Mouse (Mus musculus) hindbrain, embryonic 14.5 days (tissue): ENCODE measurements around the gene Olfr446. TPM values are rescaled to one million over a fixed set of nuclear protein-coding genes. Genes with fewer than 3 reads are reported as not detected.

Experiments
- ATAC-seq: fragments of 200-750 bp; cut with Nextera tagmentation; 2 replicates; pipeline ENCODE4 v1.8.0; 2017; ENCODE audit warnings: moderate number of reproducible peaks, mild to moderate bottlenecking, moderate TSS enrichment, moderate library complexity; ENCODE audit not compliant: low FRiP score
- DNase-seq: peaks from one replicate; pipeline ENCODE4 v3.0.0-alpha.2; 2015; ENCODE audit warnings: low spot score
- H3K27ac ChIP-seq: fragments of 300-500 bp; sonication (generic); 2 replicates; pipeline ENCODE4 v1.5.1; 2014; ENCODE audit warnings: mild to moderate bottlenecking, moderate library complexity
- H3K27me3 ChIP-seq: fragments of 300-500 bp; sonication (generic); 2 replicates; pipeline ENCODE4 v1.6.1; 2014; ENCODE audit warnings: mild to moderate bottlenecking, low read length, mixed read lengths; ENCODE audit not compliant: control insufficient read depth, insufficient read depth
- H3K36me3 ChIP-seq: fragments of 300-500 bp; sonication (generic); replicated peaks from 2 replicates; pipeline ENCODE4 v1.6.1; 2014; ENCODE audit not compliant: control insufficient read depth, insufficient read depth
- H3K4me1 ChIP-seq: fragments of 300-500 bp; sonication (generic); replicated peaks from 2 replicates; pipeline ENCODE4 v1.6.1; 2014; ENCODE audit warnings: antibody characterized with exemption, low read length, mixed read lengths; ENCODE audit not compliant: control insufficient read depth, insufficient read depth
- H3K4me2 ChIP-seq: fragments of 300-500 bp; sonication (generic); replicated peaks from 2 replicates; pipeline ENCODE4 v1.6.1; 2014; ENCODE audit warnings: mild to moderate bottlenecking, moderate library complexity
- H3K4me3 ChIP-seq: fragments of 300-500 bp; sonication (generic); replicated peaks from 2 replicates; pipeline ENCODE4 v1.5.1; 2014; ENCODE audit warnings: mild to moderate bottlenecking, low read length
- H3K9ac ChIP-seq: fragments of 300-500 bp; sonication (generic); 2 replicates; pipeline ENCODE4 v1.6.1; 2014
- H3K9me3 ChIP-seq: fragments of 300-500 bp; sonication (generic); 2 replicates; pipeline ENCODE4 v1.6.1; 2016; ENCODE audit warnings: low read length; ENCODE audit not compliant: control insufficient read depth
- WGBS: fragments of 180-500 bp; shearing (Covaris S2); extraction: QIAGEN DNeasy Blood & Tissue Kit; methylation state at CpG from one replicate; pipeline ENCODE4 v1.1.7; 2014; 5-methylcytosine and 5-hydroxymethylcytosine counted together
- polyA plus RNA-seq: library from polyadenylated mRNA; unstranded; fragments of >200 nt; fragmentation: Nextera tagmentation; extraction: Ambion mirVana; gene quantifications from 2 replicates; pipeline ENCODE4 v1.2.1, GENCODE M21; 2014

Gene Olfr446
- not detected in 2 replicates for polyA plus RNA-seq

DNA sequence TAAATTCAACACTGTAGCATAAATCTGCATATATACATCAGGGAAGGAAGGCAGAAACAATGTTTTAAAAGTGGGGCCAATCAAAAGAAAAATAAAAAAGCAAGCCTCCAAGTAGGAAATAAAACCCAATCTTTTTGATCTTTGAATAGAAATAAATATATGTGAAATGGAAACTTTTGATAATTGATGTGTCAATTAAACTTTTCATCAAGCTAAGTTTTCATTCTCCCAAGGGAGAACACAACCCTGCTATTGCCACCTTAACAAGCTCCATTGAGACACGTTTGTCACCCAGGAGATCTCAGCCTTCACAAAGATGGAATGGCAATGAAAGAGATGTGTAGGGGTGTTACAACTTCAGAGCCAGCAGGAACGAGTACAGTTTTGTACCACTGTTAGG lies at the start of gene Olfr446:
Gene Olfr446, plus strand, starts transcription at position 301 of the 400 bp plus-strand sequence.
- H3K4me3 ChIP-seq = no peak within 1 kb of the TSS
- WGBS = 74% methylated on average over 2 of the region's 2 CpGs
- no peak within 1 kb of the TSS for H3K27ac ChIP-seq
- DNase-seq = no peak
- no peaks in the 10 kb centered on the region for H3K4me1 ChIP-seq
- H3K9me3 ChIP-seq = no peaks in the 10 kb centered on the region
- ATAC-seq = no peak
- no peaks in the 10 kb centered on the region for H3K27me3 ChIP-seq
- no peak within 1 kb of the TSS for H3K9ac ChIP-seq
- H3K4me2 ChIP-seq = no peak within 1 kb of the TSS
- H3K36me3 ChIP-seq = no peaks in the 10 kb centered on the region

DNA sequence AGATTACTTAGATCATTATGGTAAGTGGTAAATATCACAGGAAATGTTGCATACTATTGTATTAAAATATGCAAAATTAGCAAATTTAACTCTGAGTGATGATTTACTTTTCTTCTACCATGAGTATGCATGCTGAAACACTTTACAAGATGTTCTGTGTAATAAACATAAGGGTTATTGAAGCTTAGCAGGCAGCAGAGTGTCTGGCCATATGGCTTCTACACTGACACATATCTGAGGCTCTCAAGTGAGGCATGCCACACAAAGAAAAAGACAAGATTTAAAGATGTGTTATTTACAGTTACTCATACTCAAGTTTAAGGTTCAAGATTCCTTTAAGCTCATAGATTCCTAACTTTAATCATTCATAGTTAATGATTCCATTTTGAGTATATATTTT lies 44.9 kb upstream of the Olfr446 start:
- Histone ChIP-seq H3K4me1 (no peaks in the 10 kb centered on the region), H3K4me3 (no peak overlapping the region), H3K4me2 (no peak overlapping the region), H3K27me3 (no peaks in the 10 kb centered on the region), H3K36me3 (no peaks in the 10 kb centered on the region), H3K9ac (no peak overlapping the region), H3K27ac (no peak overlapping the region), H3K9me3 (no peaks in the 10 kb centered on the region)
- ATAC-seq (no peak), DNase-seq (no peak)

DNA sequence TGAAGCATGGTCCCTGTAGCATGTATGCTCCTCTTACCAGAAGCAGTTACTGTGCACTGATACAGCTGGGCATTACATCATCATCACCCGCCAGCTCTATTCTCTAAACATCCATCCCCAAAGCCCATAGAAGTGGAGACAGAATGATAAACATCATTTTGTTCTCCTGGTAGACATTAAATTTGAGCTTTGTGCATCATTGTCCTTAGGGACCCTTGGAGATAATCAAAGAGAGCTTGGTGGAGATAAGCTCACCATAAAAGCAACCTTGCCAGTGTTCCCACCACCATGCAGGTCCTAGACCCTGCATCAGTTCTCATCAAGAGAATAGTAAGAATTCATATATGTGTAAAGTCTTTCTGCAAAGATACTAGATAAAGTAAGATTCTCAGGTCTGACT lies 31.0 kb upstream of the Olfr446 start, which contains the start of gene Olfr448:
Gene Olfr448, plus strand, starts transcription at position 301 of the 400 bp plus-strand sequence.
- 96% methylated on average over 1 of the region's 1 CpGs for WGBS
- no peaks in the 10 kb centered on the region for H3K36me3 ChIP-seq

DNA sequence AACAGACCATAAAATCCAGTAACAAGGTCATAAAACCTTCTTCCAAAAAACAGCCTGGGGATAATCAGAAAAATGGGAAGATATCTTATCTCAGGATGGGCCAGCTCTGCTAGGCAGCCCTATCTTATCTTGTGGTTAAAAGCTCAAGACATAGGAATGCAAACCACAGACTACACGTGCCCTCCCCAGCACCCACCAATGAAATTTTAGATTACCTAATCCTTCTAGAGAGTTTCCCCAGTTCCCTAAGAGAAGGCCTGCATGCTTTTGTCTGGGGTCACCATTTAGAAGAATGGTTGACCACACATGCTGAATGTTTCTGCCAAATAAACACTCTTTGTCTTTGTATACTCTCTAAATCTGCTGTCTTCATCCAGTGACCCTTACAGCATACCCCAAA lies 20.8 kb upstream of the Olfr446 start:
- ATAC-seq (no peak), DNase-seq (no peak)
- H3K4me2 ChIP-seq = no peak overlapping the region
- H3K9ac ChIP-seq = no peak overlapping the region
- no peaks in the 10 kb centered on the region for H3K9me3 ChIP-seq
- 26% methylated on average over 1 of the region's 1 CpGs for WGBS
- no peaks in the 10 kb centered on the region for H3K4me1 ChIP-seq
- no peaks in the 10 kb centered on the region for H3K36me3 ChIP-seq
- H3K27ac ChIP-seq = no peak overlapping the region
- H3K4me3 ChIP-seq = no peak overlapping the region
- H3K27me3 ChIP-seq = no peaks in the 10 kb centered on the region

More for the DNA sequence above, 31.0 kb upstream of the Olfr446 start, which contains the start of gene Olfr448:
- H3K9ac ChIP-seq = no peak within 1 kb of the TSS
- no peaks in the 10 kb centered on the region for H3K4me1 ChIP-seq
- H3K4me2 ChIP-seq = no peak within 1 kb of the TSS
- H3K27me3 ChIP-seq = no peaks in the 10 kb centered on the region
- no peak within 1 kb of the TSS for H3K4me3 ChIP-seq
- ATAC-seq = no peak
- H3K27ac ChIP-seq = no peak within 1 kb of the TSS
- H3K9me3 ChIP-seq = no peaks in the 10 kb centered on the region
- no peak for DNase-seq

DNA sequence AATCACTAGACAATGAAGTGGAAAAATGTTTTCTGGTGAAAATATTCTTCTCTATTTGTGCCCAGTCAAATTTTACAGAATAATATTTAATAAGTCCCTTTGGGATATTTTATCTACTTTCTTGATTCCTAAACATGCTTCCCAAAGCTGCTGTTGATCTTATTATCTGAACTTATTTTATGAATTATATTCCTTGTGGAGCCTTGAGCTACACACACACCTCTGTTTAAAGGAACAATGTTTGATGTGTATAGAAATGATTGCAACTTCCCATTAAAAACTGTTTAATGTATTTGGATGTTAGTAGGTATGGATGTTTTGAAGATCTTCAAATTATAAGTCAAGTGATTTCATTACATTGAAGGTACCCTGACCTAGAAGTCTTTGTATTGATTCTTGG lies 12.6 kb upstream of the Olfr446 start, which contains the start of gene Olfr447:
Gene Olfr447, plus strand, starts transcription at position 301 of the 400 bp plus-strand sequence.
- Histone ChIP-seq H3K27ac (no peak within 1 kb of the TSS), H3K9me3 (no peaks in the 10 kb centered on the region), H3K27me3 (no peaks in the 10 kb centered on the region), H3K4me2 (no peak within 1 kb of the TSS), H3K4me1 (no peaks in the 10 kb centered on the region), H3K9ac (no peak within 1 kb of the TSS), H3K4me3 (no peak within 1 kb of the TSS), H3K36me3 (no peaks in the 10 kb centered on the region)
- no peak for ATAC-seq
- no peak for DNase-seq

DNA sequence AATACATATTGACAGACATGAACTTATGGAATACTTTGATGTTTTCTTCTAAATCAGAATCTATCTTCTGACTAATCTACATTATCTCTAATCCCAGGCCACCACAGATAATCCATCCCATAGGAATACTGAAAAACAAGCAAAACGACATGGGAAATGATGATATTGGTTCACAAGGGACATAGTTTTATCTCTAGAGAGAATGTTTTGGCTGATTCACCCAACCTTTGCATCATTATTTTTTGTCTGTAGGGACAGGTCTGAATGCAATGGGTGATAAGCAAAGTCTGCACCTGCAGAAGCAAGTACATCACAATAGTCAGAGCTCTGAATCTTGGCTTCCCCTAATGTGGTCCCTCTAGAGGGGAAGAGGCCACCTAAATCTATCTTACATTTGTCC lies 27.6 kb downstream of the Olfr446 start, which contains the start of gene Olfr444:
Gene Olfr444, plus strand, starts transcription at position 301 of the 400 bp plus-strand sequence.
- no peaks in the 10 kb centered on the region for H3K27me3 ChIP-seq
- H3K4me3 ChIP-seq = no peak within 1 kb of the TSS
- DNase-seq (no peak), ATAC-seq (no peak)
- no peak within 1 kb of the TSS for H3K4me2 ChIP-seq
- no peak within 1 kb of the TSS for H3K27ac ChIP-seq
- H3K9ac ChIP-seq = no peak within 1 kb of the TSS
- WGBS = 82% methylated on average over 1 of the region's 1 CpGs
- H3K9me3 ChIP-seq = no peaks in the 10 kb centered on the region; the same call in 1 of the 2 replicates
- no peaks in the 10 kb centered on the region for H3K36me3 ChIP-seq
- H3K4me1 ChIP-seq = no peaks in the 10 kb centered on the region

DNA sequence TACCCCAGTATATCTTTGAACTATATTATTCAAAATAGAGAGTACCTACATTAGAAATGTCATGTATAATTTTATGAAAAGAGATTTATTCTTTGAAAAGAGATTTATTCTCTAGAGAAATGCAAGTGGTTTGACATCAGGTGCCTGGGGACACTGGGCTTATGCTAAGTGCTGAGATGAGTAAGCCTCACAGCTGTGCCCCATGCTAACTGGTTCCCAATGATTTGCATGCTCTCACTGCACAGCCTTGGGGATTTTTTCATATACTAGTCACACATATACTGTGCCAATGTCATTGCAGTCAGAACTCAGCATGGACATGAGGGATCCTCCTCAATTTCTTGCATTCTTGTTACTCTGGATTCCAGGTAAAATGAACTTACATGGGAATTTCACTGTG lies 59.2 kb downstream of the Olfr446 start:
- Histone ChIP-seq H3K27me3 (no peaks in the 10 kb centered on the region), H3K36me3 (no peaks in the 10 kb centered on the region), H3K4me3 (no peak overlapping the region), H3K4me1 (no peaks in the 10 kb centered on the region), H3K9me3 (no peaks in the 10 kb centered on the region), H3K27ac (no peak overlapping the region), H3K9ac (no peak overlapping the region), H3K4me2 (no peak overlapping the region)
- ATAC-seq = no peak
- DNase-seq = no peak

Other genes with a start within 250 kb of the Olfr446 start
- 212 and 229 TPM in 2 replicates for gene Tcaf1, start 211.3 kb upstream of the Olfr446 start, polyA plus RNA-seq
- gene Olfr453, start 182.0 kb upstream of the Olfr446 start, polyA plus RNA-seq = not detected in 2 replicates
- gene Olfr38, start 165.0 kb upstream of the Olfr446 start, polyA plus RNA-seq = not detected in 2 replicates
- not detected in 2 replicates for gene Olfr452, start 136.3 kb upstream of the Olfr446 start, polyA plus RNA-seq
- not detected in 2 replicates for gene Olfr450, start 109.4 kb upstream of the Olfr446 start, polyA plus RNA-seq
- not detected in 2 replicates for gene Olfr449, start 87.0 kb upstream of the Olfr446 start, polyA plus RNA-seq
- gene Olfr448, start 30.9 kb upstream of the Olfr446 start, polyA plus RNA-seq = not detected in 2 replicates
- gene Olfr447, start 12.5 kb upstream of the Olfr446 start, polyA plus RNA-seq = not detected in 2 replicates
- gene Olfr444, start 27.7 kb downstream of the Olfr446 start, polyA plus RNA-seq = not detected in 2 replicates
- not detected in 2 replicates for gene Olfr441, start 185.0 kb downstream of the Olfr446 start, polyA plus RNA-seq
- gene Olfr237-ps1, start 225.2 kb downstream of the Olfr446 start, polyA plus RNA-seq = not detected in 2 replicates
- not detected in 2 replicates for gene Olfr437, start 241.9 kb downstream of the Olfr446 start, polyA plus RNA-seq